Comparison of ENCODE assay signal across 11 mouse cellular contexts in the genomic region with DNA sequence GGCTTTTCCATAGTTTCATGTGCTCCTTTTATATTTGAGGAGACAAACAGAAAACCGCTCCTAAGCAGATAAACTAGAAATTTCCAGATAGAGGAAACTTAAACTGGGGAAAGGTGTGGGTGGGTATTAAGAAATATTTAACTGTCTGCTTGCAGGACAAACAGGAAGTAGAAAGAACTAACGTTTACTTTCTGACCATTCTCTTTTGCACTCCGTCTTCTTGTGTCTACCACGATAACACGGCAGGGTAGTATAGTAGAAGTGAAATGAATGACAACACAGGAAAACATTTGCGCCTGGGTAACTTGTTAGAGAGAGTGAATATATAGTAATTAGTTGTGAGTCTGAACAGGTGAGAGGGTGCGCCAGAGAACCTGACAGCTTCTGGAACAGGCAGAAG. TPM values are rescaled to one million over a fixed set of nuclear protein-coding genes. Genes with fewer than 3 reads are reported as not detected.
DNase-seq lines count a peak whose midpoint lies in the region; ATAC-seq and TF ChIP-seq lines count a peak whose summit lies in the region.
"Had no signal": no experiment of that assay in that cellular context is flagged by ENCODE, and none has a peak within 500 bp of the region (broad histone marks: within the 10 kb centered on the region; RNA-seq: fewer than 3 reads in every experiment).

No protein-coding gene starts in this region.

- H3K27ac ChIP-seq in MEL (ENCODE audit: control insufficient read depth, low read depth, low read length) = no peak overlapping the region
- no peak overlapping the region for H3K27ac ChIP-seq in liver, embryonic 12.5 days

- no peaks in the 10 kb centered on the region for H3K27me3 ChIP-seq in MEL (ENCODE audit: control insufficient read depth in 1 of 2, insufficient read depth in 2 of 2, low read length in 2 of 2)
- H3K27me3 ChIP-seq in liver, embryonic 12.5 days (replicated peaks) = peaks cover 43% of the 10 kb centered on the region
- H3K27me3 ChIP-seq: CH12.LX, Patski had no signal

- no peaks in the 10 kb centered on the region; a peak in 1 of 4 replicates for H3K36me3 ChIP-seq in MEL (ENCODE audit: control insufficient read depth in 1 of 2, insufficient read depth in 2 of 2, low read length in 2 of 2)
- no peaks in the 10 kb centered on the region for H3K36me3 ChIP-seq in liver, embryonic 12.5 days
- H3K36me3 ChIP-seq: G1E had no signal

- ATAC-seq in granulocyte monocyte progenitor cell, adult 5-6 weeks (replicated peaks; ENCODE audit: poor library complexity, severe bottlenecking) = peak; percentile 12; the same call in 1 of the 2 replicates
- ATAC-seq in liver, embryonic 12.5 days = no peak

- TF ChIP-seq POLR2A in MEL (IDR thresholded peaks at IDR 0.05; ENCODE audit: control insufficient read depth in 1 of 2, insufficient read depth in 1 of 2, low read depth in 1 of 2, low read length in 2 of 2, poor library complexity in 1 of 2) = no peak

- peaks cover 4% of the 10 kb centered on the region; the same call in 1 of the 2 replicates for H3K79me2 ChIP-seq in MEL (ENCODE audit: control insufficient read depth, insufficient read depth, low read length, poor library complexity)

- H3K9ac ChIP-seq in MEL (ENCODE audit: control insufficient read depth, low read depth, low read length, poor library complexity, severe bottlenecking) = peak overlapping the region; percentile 47
- H3K9ac ChIP-seq in liver, embryonic 12.5 days = no peak overlapping the region

- no peak; a peak in 1 of 4 replicates for TF ChIP-seq EP300 in MEL (IDR thresholded peaks at IDR 0.05; ENCODE audit: low read depth in 1 of 2, low read length in 2 of 2)

- DNase-seq in 416B (ENCODE audit: low read depth) (peak; percentile 18), A20 (ENCODE audit: low read depth, low spot score) (peak; percentile 61), MEL (ENCODE audit: low read depth, low spot score) (peak; percentile 58)
- no peak for DNase-seq in embryo, embryonic 11 days
- DNase-seq in layer of hippocampus, adult 9-11 months = no peak
- DNase-seq in lung, postnatal 25 days (ENCODE audit: low spot score) = no peak

- peaks cover 3 to 4% of the 10 kb centered on the region in 2 experiments; a peak in 2 of 4 replicates for H3K4me1 ChIP-seq in MEL (ENCODE audit: control insufficient read depth in 1 of 2, insufficient read depth in 2 of 2, low read length in 2 of 2)
- peaks cover 18% of the 10 kb centered on the region for H3K4me1 ChIP-seq in liver, embryonic 12.5 days

- H3K4me3 ChIP-seq in MEL (ENCODE audit: control insufficient read depth in 1 of 2, insufficient read depth in 1 of 2, low read depth in 2 of 2, low read length in 2 of 2) = peak overlapping the region; percentile 60 to 84
- H3K4me3 ChIP-seq in liver, embryonic 12.5 days = no peak overlapping the region

- no peaks in the 10 kb centered on the region for H3K9me3 ChIP-seq in MEL (replicated peaks; ENCODE audit: insufficient read depth, low read length)
- no peaks in the 10 kb centered on the region for H3K9me3 ChIP-seq in liver, embryonic 12.5 days (replicated peaks)

- no peak for TF ChIP-seq RAD21 in MEL (IDR thresholded peaks at IDR 0.05; ENCODE audit: low read depth, low read length)

- no peak overlapping the region for H3K4me2 ChIP-seq in liver, embryonic 12.5 days

- no peak for TF ChIP-seq CTCF in MEL (IDR thresholded peaks at IDR 0.05 in 2 of 3, conservative IDR thresholded peaks at IDR 0.05 in 1 of 3; ENCODE audit: control insufficient read depth in 1 of 3, insufficient read depth in 1 of 3, low read depth in 2 of 3, low read length in 3 of 3, poor library complexity in 1 of 3, severe bottlenecking in 1 of 3)

- WGBS in liver, embryonic 12.5 days (ENCODE audit: insufficient replicate concordance) = 64% methylated on average over 7 of the region's 7 CpGs

TF ChIP-seq in MEL, 35 proteins besides CTCF, POLR2A, EP300 and RAD21:
- TF ChIP-seq MYB (IDR thresholded peaks at IDR 0.05; ENCODE audit: low read depth, low read length) = 0 out of 2 replicates have a peak, but pooled peaks have one; percentile 23
- no peak for TF ChIP-seq JUND (IDR thresholded peaks at IDR 0.05; ENCODE audit: low read depth, low read length)

RNA-seq across cellular contexts. Expression of a gene that starts 1.5 kb away (rescaled TPM):
- total RNA-seq in MEL (2012; rRNA removed) = 2.2 and 3.6 TPM in 2 replicates
- 1 to 10 TPM in 1 of 2 experiments, not detected in 1; 8.8 TPM for polyA plus RNA-seq in MEL (2012; ENCODE audit: insufficient read depth in 1 of 2, insufficient read length in 2 of 2, low read depth in 1 of 2, low replicate concordance in 2 of 2, missing spikeins in 1 of 2)
- total RNA-seq in granulocyte monocyte progenitor cell, adult 5-6 weeks (2014; fragmentation: Nextera tagmentation) = 48.3 and 48.4 TPM in 2 replicates
- 38.7 and 47.3 TPM in 2 replicates for total RNA-seq in granulocyte monocyte progenitor cell, adult 5-6 weeks (2017)
- polyA plus RNA-seq in liver, embryonic 12.5 days (2016; fragmentation: Nextera tagmentation; extraction: Ambion mirVana) = 2.7 and 2.9 TPM in 2 replicates
- polyA plus RNA-seq: G1E had no signal

RNA-seq across cellular contexts. Expression of a gene that starts 42.2 kb away (rescaled TPM):
- total RNA-seq in MEL (2012; rRNA removed) = not detected in 2 replicates
- polyA plus RNA-seq in MEL (2012; ENCODE audit: insufficient read depth in 1 of 2, insufficient read length in 2 of 2, low read depth in 1 of 2, low replicate concordance in 2 of 2, missing spikeins in 1 of 2) = under 1 TPM in 1 of 2 experiments, not detected in 1; 0.07 TPM
- total RNA-seq in granulocyte monocyte progenitor cell, adult 5-6 weeks (2014; fragmentation: Nextera tagmentation) = 62.2 and 69.2 TPM in 2 replicates
- 53.0 and 54.8 TPM in 2 replicates for total RNA-seq in granulocyte monocyte progenitor cell, adult 5-6 weeks (2017)
- 0.63 and 0.76 TPM in 2 replicates for polyA plus RNA-seq in liver, embryonic 12.5 days (2016; fragmentation: Nextera tagmentation; extraction: Ambion mirVana)
- polyA plus RNA-seq: G1E had no signal

RNA-seq across cellular contexts. Expression of a gene that starts 42.8 kb away (rescaled TPM):
- total RNA-seq in MEL (2012; rRNA removed) = 53.1 and 56.1 TPM in 2 replicates
- polyA plus RNA-seq in MEL (2012; ENCODE audit: insufficient read depth in 1 of 2, insufficient read length in 2 of 2, low read depth in 1 of 2, low replicate concordance in 2 of 2, missing spikeins in 1 of 2) = 100 to 1,000 TPM in 1 of 2 experiments, 10 to 100 TPM in 1; 75.9 to 157 TPM
- 156 and 158 TPM in 2 replicates for total RNA-seq in granulocyte monocyte progenitor cell, adult 5-6 weeks (2014; fragmentation: Nextera tagmentation)
- 230 and 279 TPM in 2 replicates for total RNA-seq in granulocyte monocyte progenitor cell, adult 5-6 weeks (2017)
- polyA plus RNA-seq in liver, embryonic 12.5 days (2016; fragmentation: Nextera tagmentation; extraction: Ambion mirVana) = 34.1 and 35.4 TPM in 2 replicates

Comparison
In these comparisons a context has a peak if more than half of its experiments do, and no peak if none do; other contexts are left out.
1. DNase-seq: peak in 416B (single experiment), A20 (single experiment) and MEL (single experiment); none in embryo, embryonic 11 days (single experiment), layer of hippocampus, adult 9-11 months (single experiment) and lung, postnatal 25 days (single experiment).
2. RNA of a gene that starts 42.2 kb away (total RNA-seq): 53.0 to 69.2 TPM in granulocyte monocyte progenitor cell, adult 5-6 weeks; not detected in MEL; every median in the first group is over 10 times any median in the second.